Mouse (Mus musculus) mature B cell (primary cell): ENCODE data around the gene Prm2.

ENCODE experiments used
- in situ Hi-C: fragments of 300-500 bp; cut with MboI; formaldehyde crosslinking; loops from 2 replicates; pipeline ENCODE4 v1.14.3; 2019

The Prm2 gene

DNA sequence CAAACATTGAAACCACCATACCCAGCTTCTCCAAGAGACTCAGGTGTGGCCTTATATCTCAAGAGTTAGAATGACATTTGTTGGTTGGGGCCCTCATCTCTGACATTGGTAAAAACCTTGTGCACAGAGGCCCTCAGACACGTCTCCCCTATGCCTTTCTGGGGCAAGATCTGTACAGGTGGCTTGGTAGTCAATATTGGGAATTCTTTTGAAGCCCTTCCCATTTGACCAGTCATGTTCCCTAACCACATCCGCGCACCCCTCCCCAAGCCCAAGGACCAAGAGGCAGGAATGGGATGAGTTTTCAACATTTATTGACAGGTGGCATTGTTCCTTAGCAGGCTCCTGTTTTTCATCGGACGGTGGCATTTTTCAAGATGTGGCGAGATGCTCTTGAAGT is at the start of gene Prm2:
Gene Prm2 (minus strand): TSS at position 101 of the 400 bp plus-strand sequence.
- in situ Hi-C loops, result no loop called here

DNA sequence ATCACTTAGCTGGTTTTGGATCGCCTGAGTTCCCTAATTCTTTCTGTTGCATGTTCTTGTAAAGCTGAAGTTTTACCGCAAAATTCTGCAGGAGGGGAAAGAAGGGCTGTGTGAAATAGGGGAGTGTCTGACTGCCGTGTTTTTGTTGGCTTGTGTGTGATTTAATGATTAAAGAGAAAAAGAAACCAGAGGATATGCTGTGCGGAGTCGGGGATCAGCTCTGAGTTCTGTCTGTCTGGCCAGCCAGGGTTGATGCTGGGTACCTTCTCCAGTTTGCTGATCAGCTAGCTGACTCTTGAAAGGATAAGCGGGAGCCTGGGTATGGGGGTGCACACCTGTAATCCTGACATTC is 48.4 kb upstream of the Prm2 start:
- in situ Hi-C loops, result no loop called here

DNA sequence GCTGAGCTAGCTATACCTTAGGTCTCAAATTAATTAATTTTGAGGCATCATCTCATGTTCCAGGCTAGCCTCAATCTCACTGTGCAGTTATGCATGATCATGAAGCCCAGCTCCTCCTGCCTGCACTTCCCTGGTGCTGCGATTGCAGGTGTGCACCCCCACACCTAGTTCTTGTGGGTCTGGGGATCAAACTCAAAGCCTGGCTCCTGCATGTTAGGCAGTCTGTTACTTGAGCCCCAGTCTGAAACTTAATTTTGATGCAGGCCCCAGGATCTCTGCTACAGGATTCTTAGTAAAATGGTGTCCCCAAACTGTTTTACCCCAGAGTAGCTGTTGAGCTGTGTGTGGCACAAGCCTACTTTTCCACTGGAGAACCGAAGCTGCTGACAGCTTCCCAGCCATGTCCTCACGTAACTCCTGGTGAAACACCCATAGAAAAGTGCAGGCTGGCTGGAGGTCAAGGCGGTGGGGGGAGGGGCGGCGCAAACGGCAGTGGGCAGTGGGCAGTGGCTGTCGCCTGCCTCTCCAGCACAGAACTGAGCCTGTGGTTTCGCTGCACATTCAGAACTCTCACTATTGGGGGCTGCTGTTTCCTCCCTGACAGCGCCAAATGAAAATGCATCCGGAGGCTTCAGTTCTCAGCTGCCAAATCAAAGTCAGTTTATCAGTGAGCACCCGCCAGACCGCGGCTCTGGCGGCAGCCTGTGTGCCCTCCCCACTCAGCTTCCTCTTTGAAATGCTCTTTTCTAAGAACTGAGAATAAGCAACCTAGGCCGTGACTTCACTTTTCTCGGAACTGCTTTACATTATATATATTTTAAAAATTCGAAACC is 47.8 kb upstream of the Prm2 start:
- in situ Hi-C loops, result no loop called here

DNA sequence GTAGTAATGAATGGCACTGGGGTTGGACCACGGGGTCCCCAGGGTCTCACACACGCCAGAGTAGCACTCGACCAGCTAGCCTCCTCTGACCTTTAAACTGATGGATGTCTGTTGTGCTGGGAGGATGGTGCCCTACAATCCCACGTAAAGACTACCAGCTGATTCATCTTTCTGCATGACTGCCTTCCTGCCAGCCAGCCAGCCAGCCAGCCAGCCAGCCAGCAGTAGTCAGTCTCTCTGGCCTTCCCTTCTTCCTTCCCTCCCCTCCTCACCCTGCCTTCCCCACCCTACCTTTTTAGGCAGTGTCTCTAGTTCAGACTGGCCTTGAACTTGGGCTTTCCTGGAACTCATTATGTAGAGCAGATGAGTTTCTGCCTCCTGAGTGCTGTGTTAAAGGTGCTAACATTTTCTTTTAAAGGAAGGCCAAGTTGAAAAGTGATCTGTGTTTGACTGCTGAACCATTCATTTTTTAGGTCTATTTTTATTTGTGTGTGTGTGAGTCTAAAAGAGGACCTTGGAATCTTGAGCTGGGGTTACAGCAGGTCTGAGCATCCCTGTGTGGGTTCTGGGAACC is 46.4 kb upstream of the Prm2 start:
- in situ Hi-C loops, result no loop called here

DNA sequence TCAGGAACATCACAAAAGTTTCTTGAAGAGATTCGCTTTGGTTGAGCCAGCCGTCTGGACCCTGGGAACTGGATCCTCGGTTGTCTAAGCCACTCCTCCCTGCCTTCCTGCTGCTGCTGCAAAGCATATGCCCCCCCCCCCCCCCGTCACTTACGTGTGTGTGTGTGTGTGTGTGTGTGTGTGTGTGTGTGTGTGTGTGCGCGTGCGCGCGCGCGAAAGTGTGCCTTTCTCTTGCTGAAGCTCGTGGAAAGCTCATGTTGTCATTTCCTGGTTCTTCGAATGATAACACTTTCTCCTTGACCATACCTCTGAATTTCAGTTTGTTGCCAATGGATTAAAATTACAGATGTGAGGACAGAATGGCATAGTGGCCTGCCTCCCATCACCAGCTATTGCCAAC is 44.1 kb upstream of the Prm2 start:
- in situ Hi-C loops, result no loop called here

DNA sequence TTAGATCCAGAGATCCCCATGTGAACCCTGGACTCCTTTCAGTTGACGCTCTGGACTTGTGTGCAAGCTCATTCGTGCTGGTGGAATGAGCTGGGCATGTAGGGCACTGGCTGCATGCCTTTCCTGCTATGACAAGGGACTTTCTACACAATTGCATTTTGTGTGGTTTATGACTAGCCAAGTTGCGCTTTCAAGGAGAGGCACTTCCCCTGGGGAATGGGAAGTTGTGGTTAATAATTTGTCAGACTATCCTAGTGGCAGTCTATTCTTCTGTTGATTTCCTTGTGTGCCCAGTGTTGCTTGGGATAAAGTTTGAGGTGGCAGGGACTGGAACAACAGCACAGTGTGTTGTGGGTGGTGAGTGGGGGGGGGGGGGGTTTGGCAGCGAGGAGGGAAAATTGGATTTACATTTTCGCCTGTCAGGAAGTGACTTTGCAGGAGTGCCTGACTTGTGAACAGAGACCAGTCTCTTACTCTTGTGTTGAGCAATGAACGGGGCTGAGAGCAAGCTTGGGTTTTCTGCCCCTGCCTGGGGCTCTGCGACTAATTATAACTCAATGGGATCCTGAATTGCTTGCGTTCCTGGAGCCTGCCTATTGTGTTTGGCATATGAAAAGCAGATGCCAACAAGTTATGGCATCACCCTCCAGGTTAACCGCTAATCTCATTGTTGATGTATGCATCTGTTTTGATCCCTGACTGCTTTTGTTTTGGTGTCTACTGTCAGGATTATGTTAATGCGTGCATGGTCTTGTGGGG is 42.7 kb upstream of the Prm2 start:
- in situ Hi-C loops, result no loop called here

DNA sequence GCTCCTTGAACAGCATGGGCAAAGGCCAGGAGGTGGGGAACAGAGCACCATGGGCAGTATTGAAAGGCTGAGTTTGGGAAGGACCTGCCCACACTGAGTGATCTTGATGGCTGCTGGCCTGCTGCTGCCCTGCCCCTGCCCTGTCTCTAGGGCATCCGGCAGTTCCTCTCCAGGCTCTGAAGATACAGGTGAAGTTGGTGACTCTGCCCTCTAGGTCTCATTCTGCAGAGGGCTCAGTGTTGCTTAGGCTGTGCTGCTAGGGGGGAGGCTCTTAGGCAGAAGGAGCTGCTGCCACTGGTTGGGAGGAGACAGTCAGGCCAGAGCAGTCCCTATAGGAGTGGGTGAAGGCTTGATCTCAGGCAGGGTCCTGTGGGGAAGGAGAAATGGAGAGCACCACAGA is 42.0 kb upstream of the Prm2 start:
- in situ Hi-C loops, result no loop called here

DNA sequence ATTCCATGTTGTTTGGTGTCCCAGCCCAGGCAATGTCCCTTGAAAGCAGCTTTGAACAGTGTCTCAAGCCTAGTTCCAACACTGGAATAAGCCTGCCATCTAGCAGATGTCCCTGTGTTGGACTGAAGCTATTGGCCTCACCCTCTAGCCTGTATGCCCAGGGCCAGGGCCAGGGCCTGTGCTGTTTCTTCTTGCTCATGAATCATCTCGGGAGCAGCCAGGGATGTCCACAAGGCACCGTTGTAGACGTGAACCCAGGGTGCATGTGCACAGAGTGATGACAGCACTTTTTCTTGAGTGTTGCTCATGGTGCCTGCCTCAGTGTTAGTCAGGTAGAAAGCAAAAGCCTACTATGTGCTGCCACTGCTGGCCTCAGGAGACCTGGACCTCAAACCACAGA is 41.3 kb upstream of the Prm2 start:
- in situ Hi-C loops, result no loop called here

DNA sequence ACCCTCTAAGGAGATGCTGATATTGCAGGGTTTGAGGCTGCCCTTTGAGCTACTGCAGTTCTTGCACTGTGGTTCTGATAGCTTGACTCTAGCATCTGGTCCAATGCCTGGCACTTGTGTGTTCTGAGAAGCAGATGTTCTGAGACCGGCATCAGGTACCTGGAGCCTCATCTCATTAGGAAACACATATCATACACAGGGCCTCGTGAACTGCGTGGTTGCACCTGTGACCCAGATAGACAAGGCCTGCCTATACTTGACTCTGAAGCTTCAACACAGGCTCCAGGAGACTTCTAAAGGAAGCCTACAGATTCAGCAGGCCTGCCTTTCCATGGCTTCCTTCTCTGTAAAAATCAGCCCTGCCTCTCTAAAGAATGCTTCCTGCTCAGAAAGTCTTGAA is 40.5 kb upstream of the Prm2 start:
- in situ Hi-C loops, result no loop called here

DNA sequence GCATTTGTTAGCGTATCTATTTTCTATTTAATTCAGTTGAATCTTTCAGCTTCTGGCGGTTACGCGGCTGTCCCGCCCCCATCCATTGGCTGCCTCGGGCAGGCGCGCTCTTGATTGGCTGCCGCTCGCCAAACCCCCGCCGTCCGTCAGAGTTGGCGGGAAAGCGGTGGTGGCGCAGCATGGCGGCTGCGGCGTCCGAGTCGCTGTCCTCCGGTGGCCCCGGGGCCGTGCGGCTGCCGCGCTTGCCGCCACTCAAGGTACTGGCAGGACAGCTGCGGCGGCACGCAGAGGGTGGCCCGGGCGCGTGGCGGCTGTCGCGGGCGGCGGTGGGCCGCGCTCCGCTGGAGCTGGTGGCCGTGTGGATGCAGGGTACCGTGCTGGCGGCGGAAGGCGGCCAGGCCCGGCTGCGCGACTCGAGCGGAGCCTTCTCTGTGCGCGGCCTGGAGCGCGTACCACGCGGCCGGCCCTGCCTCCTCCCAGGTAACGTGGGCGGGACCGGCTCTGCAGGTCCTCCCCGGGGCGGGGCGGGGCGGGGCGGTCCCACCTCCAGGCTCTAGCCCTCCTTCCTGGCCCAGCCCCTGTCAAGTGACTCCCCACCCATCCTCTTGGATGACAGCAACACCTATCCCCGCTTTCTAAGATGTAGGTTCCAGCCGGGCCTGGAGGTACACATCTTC is 39.1 kb upstream of the Prm2 start, which contains the start of gene Rmi2:
Gene Rmi2 (plus strand): TSS at position 149 of the 677 bp plus-strand sequence.
- in situ Hi-C loops, result no loop called here

DNA sequence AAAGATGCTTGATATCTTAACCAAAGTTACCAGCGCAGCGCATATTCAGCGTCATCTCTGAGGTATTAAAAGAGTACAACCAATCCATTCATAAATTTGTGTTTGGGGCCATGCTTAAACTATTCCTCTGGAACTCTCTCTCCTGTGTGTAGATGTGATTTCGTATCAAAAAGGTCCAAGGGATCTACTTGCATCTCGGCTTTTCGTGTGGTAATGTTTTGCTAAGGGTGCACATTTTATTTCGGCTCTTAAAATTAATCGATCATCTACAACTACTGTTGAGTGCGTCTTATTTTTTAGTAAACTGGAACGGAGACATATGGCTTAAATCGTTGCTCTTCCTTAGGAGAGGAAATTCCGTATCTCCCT is 38.6 kb upstream of the Prm2 start:
- in situ Hi-C loops, result no loop called here

DNA sequence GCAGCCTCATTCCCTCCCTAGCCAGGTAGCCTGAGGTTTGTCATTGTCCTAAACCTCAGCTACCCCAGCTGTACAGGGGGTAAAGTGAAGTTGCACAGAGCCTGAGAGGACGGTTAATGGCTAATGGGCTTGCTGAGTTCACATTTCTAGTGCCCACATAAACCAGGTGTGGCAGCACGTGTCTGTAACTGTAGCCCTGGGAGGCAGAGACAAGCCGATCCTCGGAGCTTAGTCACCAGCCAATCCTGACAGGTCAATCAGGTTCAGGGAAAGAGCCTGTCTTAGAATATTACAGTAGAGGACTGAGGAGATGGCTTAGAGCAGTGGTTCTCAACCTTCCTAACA is 32.5 kb upstream of the Prm2 start:
- in situ Hi-C loops, result no loop called here

DNA sequence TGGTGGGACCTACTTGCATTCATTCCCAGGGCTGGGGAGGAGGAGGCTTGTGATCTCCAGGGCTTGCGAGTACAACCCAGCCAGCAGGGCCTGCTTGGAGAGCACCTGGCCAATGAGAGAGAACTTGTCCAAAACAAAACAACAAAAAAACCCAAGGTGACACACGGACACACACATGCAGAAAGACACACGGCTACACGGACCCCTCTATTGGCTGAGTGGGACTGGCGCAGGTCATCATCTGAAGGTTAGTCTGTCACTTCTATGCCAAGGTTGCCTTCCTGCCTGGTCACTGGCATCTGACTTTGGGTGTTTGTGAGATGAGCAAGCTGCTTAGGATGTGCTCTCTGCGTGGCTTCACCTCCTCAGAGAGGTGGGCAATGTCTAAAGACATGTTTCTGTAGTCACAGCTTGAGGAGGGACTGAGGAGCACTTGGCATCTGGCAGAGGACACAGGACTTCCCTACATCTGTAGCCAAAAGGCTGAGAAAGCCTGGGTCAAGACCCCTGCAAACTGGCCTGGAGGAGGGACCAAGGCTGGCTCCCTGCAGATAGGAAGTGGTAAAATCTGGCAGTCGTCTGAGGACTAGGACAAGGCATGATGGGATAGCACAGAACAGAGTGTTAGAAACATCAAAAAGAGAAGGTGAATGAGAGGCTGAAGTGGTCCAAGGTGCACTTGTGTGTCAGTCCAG is 32.0 kb upstream of the Prm2 start:
- in situ Hi-C loops, result no loop called here

DNA sequence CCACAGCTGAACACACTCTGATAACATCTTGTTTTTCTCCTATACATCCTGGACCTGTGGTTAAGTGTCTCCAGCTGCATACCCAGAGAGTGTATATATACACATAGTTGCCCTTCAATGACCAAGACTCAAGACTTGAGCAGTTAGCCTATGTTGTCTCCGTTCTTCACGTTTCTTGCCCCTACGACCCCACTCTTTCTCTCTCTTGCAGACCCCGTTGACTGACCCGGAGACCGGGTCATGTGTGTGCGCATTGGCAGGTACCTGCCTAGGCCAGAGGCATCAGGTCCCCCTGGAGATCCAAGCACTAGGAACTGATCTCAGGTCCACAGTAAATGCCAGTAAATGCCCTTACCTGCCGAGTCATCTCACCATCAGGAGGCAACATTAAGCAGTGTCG is 31.3 kb upstream of the Prm2 start:
- in situ Hi-C loops, result no loop called here

DNA sequence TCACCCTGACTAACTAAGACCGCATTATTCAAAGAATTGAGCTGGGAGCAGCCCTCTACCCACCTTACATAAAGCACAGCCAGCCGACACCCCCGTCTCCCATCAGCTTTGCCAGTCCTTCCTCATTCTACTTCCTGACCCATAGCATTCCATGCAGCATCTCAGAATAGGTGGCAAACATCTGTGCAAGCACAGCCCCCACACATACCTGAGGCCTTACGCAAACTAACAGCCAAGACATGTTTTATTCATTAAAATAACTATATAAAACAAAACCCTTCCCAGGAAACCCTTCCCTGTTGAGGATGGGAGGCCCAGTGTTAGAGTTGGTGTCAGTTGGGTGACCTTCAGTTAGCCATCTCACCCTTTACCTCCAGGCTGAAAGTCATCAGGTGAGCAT is 29.9 kb upstream of the Prm2 start:
- in situ Hi-C loops, result no loop called here

DNA sequence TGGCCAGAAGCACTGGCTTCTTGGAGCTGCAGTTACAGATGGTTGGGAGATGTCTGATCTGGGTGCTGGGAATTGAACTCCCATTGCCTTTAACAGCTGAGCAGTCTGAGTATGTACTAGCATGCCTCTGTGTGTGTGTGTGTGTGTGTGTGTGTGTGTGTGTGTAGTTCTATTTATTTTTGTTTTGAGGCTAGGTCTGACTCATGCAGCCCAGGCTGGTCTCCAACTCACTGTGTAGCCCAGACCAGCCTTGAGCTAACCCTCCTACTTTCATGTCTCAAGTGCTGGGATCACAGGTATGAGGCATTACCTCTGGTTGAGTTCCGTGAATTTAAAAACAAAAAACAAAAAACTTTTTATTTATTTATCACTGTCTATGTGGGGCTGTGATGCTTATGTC is 28.6 kb upstream of the Prm2 start:
- in situ Hi-C loops, result no loop called here

DNA sequence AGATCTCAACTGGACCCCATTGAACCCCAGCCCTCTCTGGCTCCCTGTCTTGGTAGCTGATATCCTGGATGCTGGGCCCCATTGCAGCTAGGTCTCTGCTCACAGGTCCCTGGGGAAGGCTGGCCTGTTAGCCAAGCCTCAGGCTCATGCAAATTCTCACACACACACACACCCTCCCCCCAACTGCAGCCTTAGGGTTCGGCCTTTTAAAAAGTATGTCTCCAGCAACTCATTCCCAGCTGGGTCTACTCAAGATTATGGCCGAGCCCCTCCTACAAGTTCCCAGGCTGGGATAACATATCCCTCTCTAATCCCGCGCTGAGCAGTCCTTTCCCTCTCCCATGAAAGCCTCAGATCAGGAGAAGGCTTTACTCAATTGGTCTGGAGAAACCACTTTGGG is 25.5 kb upstream of the Prm2 start:
- in situ Hi-C loops, result no loop called here

DNA sequence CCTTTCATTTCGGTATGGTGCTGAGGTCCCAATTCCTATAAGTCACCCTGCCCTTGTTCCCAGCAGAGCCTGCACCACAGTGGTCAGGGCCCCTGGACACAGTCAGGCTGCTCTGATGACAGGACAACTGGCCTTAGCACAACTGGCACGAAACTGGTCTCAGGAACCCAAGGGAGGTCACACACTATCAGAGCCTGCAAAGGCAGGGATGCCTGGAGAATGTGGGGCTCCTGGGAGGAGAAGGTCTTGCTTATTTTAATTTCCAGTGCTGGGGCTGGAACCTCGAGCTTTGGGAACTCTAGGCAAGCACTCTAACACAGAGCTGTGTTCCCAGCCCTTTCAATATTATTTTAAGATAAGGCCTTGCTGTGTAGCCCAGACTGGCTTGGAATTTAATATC is 24.0 kb upstream of the Prm2 start:
- in situ Hi-C loops, result no loop called here

DNA sequence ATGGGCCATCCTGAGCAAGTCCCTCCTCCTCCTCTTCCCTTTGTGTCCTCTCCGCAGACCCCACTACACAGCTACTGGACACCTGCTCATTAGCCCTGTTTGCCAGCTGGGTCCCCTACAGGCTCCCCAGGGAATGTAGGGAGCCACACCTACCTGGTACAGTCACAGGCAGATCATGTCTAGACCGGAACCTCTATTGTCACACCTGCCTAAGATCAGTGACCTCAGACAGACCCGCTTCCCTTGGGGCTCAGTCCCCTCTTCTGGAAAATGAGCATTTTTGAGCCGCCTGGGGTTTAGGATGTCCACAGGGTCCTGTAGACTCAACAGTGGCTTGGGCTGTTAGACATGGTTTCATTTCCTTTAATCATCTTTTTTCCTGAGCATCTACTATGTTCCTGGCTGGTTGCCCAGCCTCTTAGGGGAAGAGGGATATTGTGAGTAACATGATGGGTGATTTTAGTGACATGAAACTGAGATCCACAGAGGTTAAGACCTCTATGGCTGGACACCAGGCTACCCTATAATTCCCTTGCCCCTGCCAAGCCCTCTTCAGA is 22.7 kb upstream of the Prm2 start:
- in situ Hi-C loops, result no loop called here

DNA sequence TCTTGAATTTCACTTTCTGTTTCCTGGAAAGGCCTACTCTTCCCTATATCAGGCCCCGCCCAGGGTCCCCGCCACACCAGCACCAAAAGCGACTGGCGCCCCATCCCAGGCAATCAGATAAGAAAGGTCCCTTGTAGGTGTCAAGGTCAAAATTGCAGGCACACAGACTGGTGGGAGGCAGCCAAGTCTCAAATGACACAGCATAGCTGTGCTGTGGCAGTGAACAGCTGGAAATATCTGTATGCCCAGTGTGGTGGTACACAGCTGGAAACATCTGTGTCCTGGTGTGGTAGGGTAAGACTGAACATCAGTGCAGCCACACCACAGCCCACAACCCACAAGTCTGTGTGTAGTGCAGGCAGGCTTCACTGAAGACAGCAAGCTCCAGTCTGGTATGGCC is 18.9 kb upstream of the Prm2 start:
- in situ Hi-C loops, result no loop called here

DNA sequence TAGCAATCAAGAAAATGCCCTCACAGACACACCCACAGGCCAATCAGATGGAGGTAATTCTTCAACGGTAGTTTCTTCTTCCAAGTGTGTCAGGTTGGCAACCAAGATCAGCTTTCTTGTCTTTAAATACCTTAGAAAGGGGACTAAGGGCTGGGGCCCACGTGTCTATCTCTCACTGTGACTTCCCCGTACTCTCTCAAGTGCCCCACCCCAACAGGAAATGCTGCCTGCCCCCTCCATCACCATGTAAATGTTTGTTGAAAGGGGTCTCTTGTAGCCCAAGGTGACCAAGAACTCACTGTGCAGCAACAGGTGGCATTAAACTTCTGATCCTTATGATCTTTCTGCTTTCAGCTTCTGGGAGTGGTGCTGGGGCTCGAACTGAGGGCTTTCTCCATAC is 17.8 kb upstream of the Prm2 start:
- in situ Hi-C loops, result no loop called here

DNA sequence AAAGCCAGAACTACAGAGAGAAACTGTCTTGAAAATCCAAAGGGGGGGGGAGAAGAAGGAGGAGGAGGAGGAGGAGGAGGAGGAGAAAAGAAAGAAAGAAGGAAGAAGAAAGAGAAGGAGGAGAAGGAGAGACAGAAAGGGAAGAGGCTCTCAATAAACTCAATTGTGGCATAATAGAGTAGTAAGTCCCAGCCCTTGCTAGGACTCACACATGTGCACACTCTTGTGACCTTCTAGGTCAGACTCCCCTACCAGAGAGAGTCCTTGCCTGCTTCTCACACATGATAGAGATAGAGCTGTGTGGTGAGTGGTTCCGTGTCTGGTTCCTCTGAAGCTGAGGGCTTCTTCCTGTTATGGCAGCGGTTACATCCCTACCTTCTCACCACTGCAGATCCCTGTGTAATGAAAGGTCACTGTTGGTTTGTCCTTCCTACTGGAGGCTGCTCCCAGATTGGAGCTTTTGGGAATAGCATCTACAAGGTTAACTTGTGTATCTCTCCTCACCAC is 17.0 kb upstream of the Prm2 start, which contains the start of gene Gm11172:
Gene Gm11172 (plus strand): TSS at position 51 of the 507 bp plus-strand sequence.
- in situ Hi-C loops, result no loop called here
